Mouse (Mus musculus): ENCODE measurements around the gene Prkd3. TPM values are rescaled to one million over a fixed set of nuclear protein-coding genes. Genes with fewer than 3 reads are reported as not detected.
A peak's percentile ranks its signal among the peaks of the same experiment; 100 is the strongest.

The Prkd3 gene
- total and polyA plus RNA-seq, 2 experiments from 2014 or later: 9.6 to 29.7 TPM

DNA sequence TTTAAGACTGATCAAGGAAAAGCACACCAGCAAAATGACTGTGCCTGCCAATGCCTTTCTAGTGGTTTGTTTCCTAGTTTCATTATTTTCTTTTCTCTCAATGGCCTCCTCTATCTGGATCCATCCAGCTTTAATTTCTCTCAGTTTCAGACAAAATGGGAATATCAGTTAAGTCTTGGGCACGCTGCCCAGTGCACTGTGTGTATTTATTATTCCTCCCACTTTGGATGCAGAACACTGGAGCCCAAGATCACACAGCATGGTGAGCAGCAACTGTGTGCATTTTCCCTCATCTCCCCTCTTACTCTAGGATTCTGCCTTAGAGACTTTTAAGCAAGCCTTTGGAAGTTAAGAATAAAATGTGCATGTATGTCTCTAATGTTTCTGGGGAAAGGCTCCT, 56.2 kb downstream of the Prkd3 start:
- DNase-seq (peak; percentile 54), ATAC-seq (peak; percentile 66)
- Histone ChIP-seq H3K27ac (ENCODE audit: low read depth, low read length) (no peak overlapping the region), H3K27me3 (ENCODE audit: insufficient read depth, low read length) (no peaks in the 10 kb centered on the region), H3K9me3 (ENCODE audit: low read length) (no peaks in the 10 kb centered on the region), H3K36me3 (ENCODE audit: insufficient read depth) (peaks cover 26% of the 10 kb centered on the region), H3K9ac (no peak overlapping the region), H3K4me1 (ENCODE audit: insufficient read depth) (no peaks in the 10 kb centered on the region), H3K4me3 (ENCODE audit: low read depth, low read length) (no peak overlapping the region), H3K4me2 (ENCODE audit: low read depth) (no peak overlapping the region)
- no peak for TF ChIP-seq CTCF (IDR thresholded peaks at IDR 0.05; ENCODE audit: low read depth)
- WGBS: 62% methylated on average over 1 of the region's 1 CpGs

DNA sequence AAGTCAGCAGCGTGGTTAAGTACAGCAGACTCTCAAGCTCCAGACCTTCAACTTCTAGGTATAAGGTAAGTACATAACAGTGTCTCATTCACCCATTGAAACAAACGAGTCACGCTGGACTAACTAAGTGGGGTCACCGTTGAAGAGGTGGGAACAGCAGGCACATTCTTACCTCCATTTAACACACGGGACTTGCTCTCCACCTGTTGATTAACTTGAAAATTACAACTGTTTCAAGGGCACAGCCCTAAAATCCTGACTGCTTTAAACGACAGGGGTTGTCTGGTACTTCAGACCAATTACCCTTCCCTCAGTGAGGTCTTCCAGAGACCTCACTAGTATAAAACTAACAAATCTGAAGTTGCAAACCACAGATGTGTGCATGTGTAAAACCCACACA, 61.1 kb downstream of the Prkd3 start:
- TF ChIP-seq CTCF (IDR thresholded peaks at IDR 0.05; ENCODE audit: low read depth): no peak
- H3K4me2 ChIP-seq (ENCODE audit: low read depth): no peak overlapping the region
- WGBS: 84% methylated on average over 6 of the region's 6 CpGs
- H3K4me1 ChIP-seq (ENCODE audit: insufficient read depth): no peaks in the 10 kb centered on the region
- no peaks in the 10 kb centered on the region for H3K9me3 ChIP-seq (ENCODE audit: low read length)
- H3K36me3 ChIP-seq (ENCODE audit: insufficient read depth): peaks cover 41% of the 10 kb centered on the region
- no peak overlapping the region for H3K9ac ChIP-seq
- no peak overlapping the region for H3K4me3 ChIP-seq (ENCODE audit: low read depth, low read length)
- H3K27ac ChIP-seq (ENCODE audit: low read depth, low read length): no peak overlapping the region
- no peaks in the 10 kb centered on the region for H3K27me3 ChIP-seq (ENCODE audit: insufficient read depth, low read length)
- no peak for DNase-seq
- ATAC-seq: no peak

- no peaks in the 10 kb centered on the region for H3K9me3 ChIP-seq (ENCODE audit: low read length)
- H3K4me2 ChIP-seq (ENCODE audit: low read depth): no peak overlapping the region
- no peak overlapping the region for H3K9ac ChIP-seq
- TF ChIP-seq CTCF (IDR thresholded peaks at IDR 0.05; ENCODE audit: low read depth): no peak
- peaks cover 46% of the 10 kb centered on the region for H3K36me3 ChIP-seq (ENCODE audit: insufficient read depth)
- no peak for DNase-seq
- ATAC-seq: no peak
- H3K27ac ChIP-seq (ENCODE audit: low read depth, low read length): no peak overlapping the region
- H3K27me3 ChIP-seq (ENCODE audit: insufficient read depth, low read length): no peaks in the 10 kb centered on the region
- H3K4me1 ChIP-seq (ENCODE audit: insufficient read depth): no peaks in the 10 kb centered on the region
- WGBS: 92% methylated on average over 8 of the region's 8 CpGs
- no peak overlapping the region for H3K4me3 ChIP-seq (ENCODE audit: low read depth, low read length)
Observed at GRCm38 (mm10) chr17:78953240-78953639, 67.4 kb downstream of the Prkd3 start.

GRCm38 (mm10) chr17:78952070-78952469, 68.5 kb downstream of the Prkd3 start:
- no peaks in the 10 kb centered on the region for H3K9me3 ChIP-seq (ENCODE audit: low read length)
- no peak overlapping the region for H3K4me3 ChIP-seq (ENCODE audit: low read depth, low read length)
- DNase-seq (no peak), ATAC-seq (no peak)
- WGBS: 90% methylated on average over 5 of the region's 5 CpGs
- H3K36me3 ChIP-seq (ENCODE audit: insufficient read depth): peaks cover 54% of the 10 kb centered on the region
- no peaks in the 10 kb centered on the region for H3K4me1 ChIP-seq (ENCODE audit: insufficient read depth)
- no peak overlapping the region for H3K27ac ChIP-seq (ENCODE audit: low read depth, low read length)
- H3K4me2 ChIP-seq (ENCODE audit: low read depth): no peak overlapping the region
- no peak overlapping the region for H3K9ac ChIP-seq
- no peak for TF ChIP-seq CTCF (IDR thresholded peaks at IDR 0.05; ENCODE audit: low read depth)
- no peaks in the 10 kb centered on the region for H3K27me3 ChIP-seq (ENCODE audit: insufficient read depth, low read length)

DNA sequence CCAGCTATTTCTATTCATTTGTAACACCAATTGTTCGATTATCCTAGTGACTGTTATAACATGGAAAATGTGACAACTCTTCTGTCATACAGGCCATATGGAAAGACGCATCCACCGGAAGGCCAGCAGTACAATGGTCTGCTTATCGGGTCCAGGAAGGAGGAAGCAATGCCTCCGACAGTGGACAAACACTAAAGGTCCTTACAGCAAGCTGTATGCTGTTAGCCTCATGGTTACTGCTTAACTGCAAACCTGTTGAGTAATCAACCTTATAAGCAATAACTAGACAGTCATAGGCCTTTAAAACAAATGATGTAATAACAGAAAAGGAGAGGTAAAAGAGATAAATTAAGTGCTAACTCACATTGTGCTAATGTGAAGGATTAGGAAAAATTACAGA, 69.4 kb downstream of the Prkd3 start:
- DNase-seq (no peak), ATAC-seq (no peak)
- TF ChIP-seq CTCF (IDR thresholded peaks at IDR 0.05; ENCODE audit: low read depth): no peak
- no peaks in the 10 kb centered on the region for H3K27me3 ChIP-seq (ENCODE audit: insufficient read depth, low read length)
- H3K4me1 ChIP-seq (ENCODE audit: insufficient read depth): no peaks in the 10 kb centered on the region
- no peak overlapping the region for H3K27ac ChIP-seq (ENCODE audit: low read depth, low read length)
- peaks cover 53% of the 10 kb centered on the region for H3K36me3 ChIP-seq (ENCODE audit: insufficient read depth)
- 97% methylated on average over 5 of the region's 5 CpGs for WGBS
- H3K9ac ChIP-seq: no peak overlapping the region
- H3K4me2 ChIP-seq (ENCODE audit: low read depth): no peak overlapping the region
- H3K9me3 ChIP-seq (ENCODE audit: low read length): no peaks in the 10 kb centered on the region
- H3K4me3 ChIP-seq (ENCODE audit: low read depth, low read length): no peak overlapping the region

GRCm38 (mm10) chr17:78942579-78942978, 78.0 kb downstream of the Prkd3 start:
- Histone ChIP-seq H3K4me1 (ENCODE audit: insufficient read depth) (no peaks in the 10 kb centered on the region), H3K4me3 (ENCODE audit: low read depth, low read length) (no peak overlapping the region), H3K9me3 (ENCODE audit: low read length) (no peaks in the 10 kb centered on the region), H3K4me2 (ENCODE audit: low read depth) (no peak overlapping the region), H3K9ac (no peak overlapping the region), H3K27me3 (ENCODE audit: insufficient read depth, low read length) (no peaks in the 10 kb centered on the region), H3K36me3 (ENCODE audit: insufficient read depth) (peaks cover 43% of the 10 kb centered on the region), H3K27ac (ENCODE audit: low read depth, low read length) (no peak overlapping the region)
- no peak for TF ChIP-seq CTCF (IDR thresholded peaks at IDR 0.05; ENCODE audit: low read depth)
- 69% methylated on average over 11 of the region's 11 CpGs for WGBS
- DNase-seq (no peak), ATAC-seq (no peak)

DNA sequence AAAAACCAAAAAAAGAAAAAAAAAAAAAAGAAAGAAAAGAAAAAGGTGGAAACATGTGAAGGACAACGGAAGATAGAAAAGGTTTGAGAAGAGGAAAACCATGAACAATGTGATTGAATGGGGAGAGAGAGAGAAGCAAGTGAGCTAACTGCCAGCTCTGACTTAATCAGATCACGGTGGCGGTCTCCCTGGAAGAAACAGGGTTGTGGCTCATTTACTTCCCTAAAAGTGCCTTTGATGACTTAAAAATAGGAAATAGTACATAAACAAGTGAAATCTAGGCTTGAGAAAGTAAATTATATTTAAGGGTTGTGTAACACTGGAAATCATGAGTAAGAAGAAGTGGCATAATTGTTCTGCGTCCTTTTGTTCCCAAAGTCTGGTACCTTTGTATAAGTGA, 81.7 kb downstream of the Prkd3 start:
- ATAC-seq (no peak), DNase-seq (no peak)
- Histone ChIP-seq H3K9ac (no peak overlapping the region), H3K4me1 (ENCODE audit: insufficient read depth) (no peaks in the 10 kb centered on the region), H3K27me3 (ENCODE audit: insufficient read depth, low read length) (no peaks in the 10 kb centered on the region), H3K4me2 (ENCODE audit: low read depth) (no peak overlapping the region), H3K27ac (ENCODE audit: low read depth, low read length) (no peak overlapping the region), H3K4me3 (ENCODE audit: low read depth, low read length) (no peak overlapping the region), H3K9me3 (ENCODE audit: low read length) (no peaks in the 10 kb centered on the region), H3K36me3 (ENCODE audit: insufficient read depth) (peaks cover 35% of the 10 kb centered on the region)
- WGBS: 90% methylated on average over 4 of the region's 4 CpGs
- no peak for TF ChIP-seq CTCF (IDR thresholded peaks at IDR 0.05; ENCODE audit: low read depth)
